Mouse (Mus musculus) liver, embryonic 14.5 days (tissue): ENCODE data around the gene Adat3.

ENCODE experiments used
- CTCF ChIP-seq: IDR thresholded peaks from 2 replicates; pipeline ENCODE4 v1.5.1; 2016; ENCODE audit warnings: antibody characterized with exemption, low read depth, control low read depth
- EP300 ChIP-seq: IDR thresholded peaks from 2 replicates; pipeline ENCODE4 v1.6.1; 2016; ENCODE audit warnings: antibody characterized with exemption, low read depth

DNA sequence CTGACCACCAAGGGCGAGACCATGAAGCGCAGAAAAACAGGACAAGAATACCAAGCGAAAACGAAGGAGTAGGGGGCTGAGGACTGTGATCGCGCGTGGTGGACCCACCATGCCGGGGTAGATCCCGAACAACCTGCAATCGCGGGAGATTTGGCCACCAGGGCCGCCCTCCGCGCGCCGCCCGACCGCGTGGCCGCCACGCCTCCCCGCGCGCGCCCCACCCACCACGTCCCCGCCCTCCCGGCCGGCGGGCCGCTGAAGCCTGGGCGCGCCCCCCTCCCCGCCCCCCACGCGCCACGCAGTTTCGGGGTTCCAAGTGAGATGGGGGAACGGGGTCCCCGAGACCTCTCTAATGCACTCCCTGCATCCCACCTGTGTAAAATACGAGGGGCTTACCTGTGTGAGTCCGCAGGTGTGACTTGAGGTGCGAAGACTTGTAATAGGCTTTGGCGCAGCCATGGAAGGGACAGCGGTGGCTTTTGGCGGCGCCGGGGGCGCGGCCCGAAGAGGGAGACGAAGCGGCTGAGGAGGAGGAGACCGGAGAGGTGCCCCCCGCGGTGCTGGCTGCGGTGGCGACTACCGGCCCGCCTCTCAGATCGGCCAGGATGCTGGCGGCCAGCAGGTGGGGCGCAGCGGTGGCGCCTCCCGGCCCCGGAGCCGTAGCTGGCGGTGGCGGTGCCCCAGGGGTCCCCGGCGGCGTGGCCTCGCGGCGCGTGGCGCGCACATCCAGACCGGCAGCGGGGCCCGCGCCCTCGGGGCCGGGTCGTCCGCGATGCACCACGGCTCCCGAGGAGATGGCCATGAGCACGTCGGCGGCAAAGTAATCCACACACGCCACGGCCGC is 26.1 kb upstream of the Adat3 start:
- TF ChIP-seq CTCF (peak; percentile 26; the same call in 1 of the 2 replicates), EP300 (no peak)
